In the genomic region with DNA sequence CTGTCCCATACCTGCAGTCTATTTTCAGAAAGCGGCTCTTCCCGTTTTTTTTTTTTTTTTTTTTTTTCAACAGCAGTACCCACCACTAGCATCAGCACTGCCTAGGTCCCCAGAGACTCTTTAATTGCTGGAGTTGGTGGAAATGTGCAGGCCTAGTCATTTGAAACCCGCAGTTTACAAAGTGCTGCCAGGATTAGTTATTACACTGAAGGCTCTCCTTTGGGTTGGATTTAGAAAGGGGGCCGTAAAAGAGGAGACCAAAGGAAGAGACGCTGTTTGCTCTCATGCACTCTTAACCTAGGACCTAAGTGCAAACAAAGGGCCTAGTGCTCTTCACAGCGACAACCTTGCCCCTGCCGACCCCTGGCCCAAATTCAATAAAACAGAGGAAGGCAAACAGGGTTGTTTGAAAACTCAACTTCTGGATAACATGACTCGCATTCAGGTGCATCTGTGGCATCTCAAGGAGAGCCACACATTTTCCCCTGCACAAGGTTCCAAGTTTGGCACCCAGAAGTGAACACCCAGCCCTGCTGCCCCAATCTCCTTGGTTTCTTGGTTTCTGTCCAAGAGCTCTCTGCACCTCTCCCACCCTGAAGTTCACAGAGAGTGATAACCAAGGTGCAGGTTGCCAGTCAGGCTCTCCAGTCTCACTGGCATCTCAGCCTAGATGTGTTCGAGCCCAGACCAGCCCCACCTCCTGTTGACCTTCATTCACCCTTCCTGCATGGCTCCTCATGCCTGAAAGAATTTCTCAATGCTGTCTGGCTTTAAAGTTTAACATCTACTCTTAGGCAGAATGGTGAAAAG, we compare ENCODE assay signal across 9 mouse cellular contexts. TPM values are rescaled to one million over a fixed set of nuclear protein-coding genes. Genes with fewer than 3 reads are reported as not detected.
A peak's percentile ranks its signal among the peaks of the same experiment; 100 is the strongest.
DNase-seq lines count a peak whose midpoint lies in the region; ATAC-seq and TF ChIP-seq lines count a peak whose summit lies in the region.
"Had no signal": no experiment of that assay in that cellular context is flagged by ENCODE, and none has a peak within 500 bp of the region (broad histone marks: within the 10 kb centered on the region; RNA-seq: fewer than 3 reads in every experiment).

No protein-coding gene starts in this region.

- peak; percentile 75 for ATAC-seq in limb, embryonic 11.5 days (ENCODE audit: insufficient number of reproducible peaks, low FRiP score, low TSS enrichment, low read depth)
- ATAC-seq in heart, embryonic 13.5 days (ENCODE audit: extremely low read depth, insufficient number of reproducible peaks, low FRiP score, low TSS enrichment), result no peak
- ATAC-seq in kidney, postnatal 0 days (replicated peaks; ENCODE audit: low FRiP score, low read depth), result 0 out of 2 replicates have a peak, but pooled peaks have one; percentile 45
- ATAC-seq in megakaryocyte-erythroid progenitor cell, adult 5-6 weeks (replicated peaks; ENCODE audit: low FRiP score, low TSS enrichment, poor library complexity, severe bottlenecking), result peak; percentile 30; the same call in 1 of the 2 replicates

- H3K4me1 ChIP-seq in limb, embryonic 11.5 days (ENCODE audit: control insufficient read depth, insufficient read depth, low read length), result peaks cover 10% of the 10 kb centered on the region
- H3K4me1 ChIP-seq in limb, embryonic 10.5 days, result peaks cover 22% of the 10 kb centered on the region
- H3K4me1 ChIP-seq in heart, embryonic 13.5 days, result peaks cover 41% of the 10 kb centered on the region
- peaks cover 22% of the 10 kb centered on the region for H3K4me1 ChIP-seq in kidney, postnatal 0 days (replicated peaks; ENCODE audit: insufficient read depth, low read length)

- no peak overlapping the region for H3K4me3 ChIP-seq in limb, embryonic 11.5 days (ENCODE audit: low read depth, low read length)
- no peak overlapping the region for H3K4me3 ChIP-seq in limb, embryonic 10.5 days
- H3K4me3 ChIP-seq in heart, embryonic 13.5 days, result no peak overlapping the region
- no peak overlapping the region for H3K4me3 ChIP-seq in kidney, postnatal 0 days (replicated peaks; ENCODE audit: low read depth, low read length)

- no peak overlapping the region for H3K9ac ChIP-seq in limb, embryonic 11.5 days (ENCODE audit: low read length)
- H3K9ac ChIP-seq in heart, embryonic 13.5 days, result peak overlapping the region; percentile 33; the same call in 1 of the 2 replicates
- H3K9ac ChIP-seq in kidney, postnatal 0 days (ENCODE audit: low read depth, low read length), result no peak overlapping the region

- TF ChIP-seq CTCF in kidney, postnatal 0 days (IDR thresholded peaks at IDR 0.05; ENCODE audit: low read depth), result no peak

- no peak overlapping the region for H3K27ac ChIP-seq in limb, embryonic 11.5 days (replicated peaks; ENCODE audit: low read depth, low read length)
- no peak overlapping the region for H3K27ac ChIP-seq in limb, embryonic 10.5 days
- H3K27ac ChIP-seq in heart, embryonic 13.5 days (replicated peaks), result peak overlapping the region; percentile 64
- peak overlapping the region; percentile 79 for H3K27ac ChIP-seq in kidney, postnatal 0 days

- no peaks in the 10 kb centered on the region for H3K36me3 ChIP-seq in limb, embryonic 11.5 days (ENCODE audit: control insufficient read depth, insufficient read depth, low read length)
- H3K36me3 ChIP-seq in limb, embryonic 10.5 days, result no peaks in the 10 kb centered on the region
- no peaks in the 10 kb centered on the region for H3K36me3 ChIP-seq in heart, embryonic 13.5 days
- no peaks in the 10 kb centered on the region for H3K36me3 ChIP-seq in kidney, postnatal 0 days (ENCODE audit: insufficient read depth, low read length)
- H3K36me3 ChIP-seq: G1E had no signal

- 15% methylated on average over 9 of the region's 9 CpGs for WGBS in limb, embryonic 11.5 days
- 23% methylated on average over 9 of the region's 9 CpGs for WGBS in limb, embryonic 10.5 days
- WGBS in heart, embryonic 13.5 days, result 40% methylated on average over 9 of the region's 9 CpGs
- 22% methylated on average over 9 of the region's 9 CpGs for WGBS in kidney, postnatal 0 days

- no peaks in the 10 kb centered on the region for H3K9me3 ChIP-seq in limb, embryonic 11.5 days (ENCODE audit: control insufficient read depth, low read length)
- H3K9me3 ChIP-seq in limb, embryonic 10.5 days (replicated peaks), result no peaks in the 10 kb centered on the region
- 0 out of 2 replicates have a peak, but pooled peaks cover 2% of the 10 kb centered on the region for H3K9me3 ChIP-seq in heart, embryonic 13.5 days
- no peaks in the 10 kb centered on the region for H3K9me3 ChIP-seq in kidney, postnatal 0 days (replicated peaks; ENCODE audit: low read length)

- H3K4me2 ChIP-seq in limb, embryonic 11.5 days (ENCODE audit: low read depth, severe bottlenecking), result no peak overlapping the region
- peak overlapping the region; percentile 44 for H3K4me2 ChIP-seq in heart, embryonic 13.5 days
- H3K4me2 ChIP-seq in kidney, postnatal 0 days (ENCODE audit: low read length), result no peak overlapping the region

- H3K27me3 ChIP-seq in limb, embryonic 11.5 days (ENCODE audit: control insufficient read depth, insufficient read depth, low read length), result no peaks in the 10 kb centered on the region
- H3K27me3 ChIP-seq in limb, embryonic 10.5 days (ENCODE audit: low read depth, poor library complexity, severe bottlenecking), result no peaks in the 10 kb centered on the region
- 0 out of 2 replicates have a peak, but pooled peaks cover 5% of the 10 kb centered on the region for H3K27me3 ChIP-seq in heart, embryonic 13.5 days (replicated peaks)
- no peaks in the 10 kb centered on the region for H3K27me3 ChIP-seq in kidney, postnatal 0 days (ENCODE audit: insufficient read depth, low read length)

- DNase-seq in limb, embryonic 11.5 days (ENCODE audit: low spot score), result no peak
- no peak for DNase-seq in limb, embryonic 10.5 days (ENCODE audit: low spot score)
- DNase-seq in kidney, postnatal 0 days (ENCODE audit: low spot score), result peak; percentile 19
- no peak for DNase-seq in spleen, postnatal 10 days (ENCODE audit: low spot score in 2 of 2)
- no peak for DNase-seq in right cerebral cortex, postnatal 36 days (ENCODE audit: low spot score in 2 of 2)
- DNase-seq: adrenal gland, adult 8-10 months had no signal

RNA-seq across cellular contexts. Expression of gene Hlf, which starts 34.0 kb away (rescaled TPM):
- 0.26 and 0.31 TPM in 2 replicates for polyA plus RNA-seq in limb, embryonic 11.5 days (2014; fragmentation: Nextera tagmentation; extraction: Ambion mirVana)
- 0.21 and 0.29 TPM in 2 replicates for polyA plus RNA-seq in limb, embryonic 10.5 days (2016; fragmentation: Nextera tagmentation; extraction: Ambion mirVana)
- 3.0 and 3.3 TPM in 2 replicates for polyA plus RNA-seq in heart, embryonic 13.5 days (2015; fragmentation: Nextera tagmentation; extraction: Ambion mirVana)
- polyA plus RNA-seq in kidney, postnatal 0 days (2015; fragmentation: Nextera tagmentation; extraction: Ambion mirVana), result 2.4 and 2.6 TPM in 2 replicates
- 0.70 and 4.8 TPM in 2 replicates for total RNA-seq in megakaryocyte-erythroid progenitor cell, adult 5-6 weeks (2014; fragmentation: Nextera tagmentation)
- total RNA-seq in megakaryocyte-erythroid progenitor cell, adult 5-6 weeks (2017), result 0.70 and 4.6 TPM in 2 replicates
- polyA plus RNA-seq: G1E had no signal

Comparison
In these comparisons a context has a peak if more than half of its experiments do, and no peak if none do; other contexts are left out.
1. H3K27ac ChIP-seq: peak in heart, embryonic 13.5 days (single experiment) and kidney, postnatal 0 days (single experiment); none in limb, embryonic 11.5 days (single experiment) and limb, embryonic 10.5 days (single experiment).